Mouse (Mus musculus): Measurements from ENCODE around the gene Ephb1.

DNA sequence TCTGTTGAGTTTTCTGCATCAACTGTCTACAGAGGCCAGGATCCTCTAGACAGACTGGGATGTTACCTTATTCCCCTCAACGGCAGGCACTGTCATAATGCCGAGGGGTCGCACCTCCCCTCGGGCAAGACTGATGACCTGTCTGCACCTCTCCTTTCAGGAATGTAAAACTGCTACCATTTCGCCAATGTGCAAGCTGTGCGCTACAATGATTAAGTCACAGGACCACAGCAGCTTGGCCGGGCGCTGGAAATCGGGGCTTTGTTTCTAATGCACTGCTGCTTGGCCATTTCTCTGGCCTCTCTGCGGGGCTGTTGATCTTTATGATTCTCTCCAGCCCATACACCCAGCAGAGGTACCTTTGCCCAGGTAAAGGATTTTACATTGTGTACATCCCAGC is 346.8 kb downstream of the Ephb1 start:
- TF ChIP-seq CTCF (conservative IDR thresholded peaks at IDR 0.05; ENCODE audit: insufficient read depth, insufficient read length, low read depth, low read length) (no peak), POLR2A (IDR thresholded peaks at IDR 0.05; ENCODE audit: low read depth, low read length) (no peak)
